Mouse (Mus musculus): ENCODE results near the gene Trim63. TPM values are rescaled to one million over a fixed set of nuclear protein-coding genes. Genes with fewer than 3 reads are reported as not detected.

Gene Trim63
- polyA plus RNA-seq, 2 experiments from 2014 or later: not detected

GRCm38 (mm10) chr4:134343071-134344031 is 28.4 kb downstream of the Trim63 start, which contains the start of gene Slc30a2:
Gene Slc30a2 (plus strand): TSS chr4:134343181.
- no peak for ATAC-seq

GRCm38 (mm10) chr4:134344620-134345019 is 29.7 kb downstream of the Trim63 start:
- no peak for ATAC-seq

GRCm38 (mm10) chr4:134345802-134346201 is 30.9 kb downstream of the Trim63 start:
- ATAC-seq: no peak

- no peak for ATAC-seq
Observed at GRCm38 (mm10) chr4:134348078-134348477, 33.2 kb downstream of the Trim63 start.

GRCm38 (mm10) chr4:134348545-134348944 is 33.6 kb downstream of the Trim63 start:
- no peak for ATAC-seq

GRCm38 (mm10) chr4:134349829-134350228 is 34.9 kb downstream of the Trim63 start:
- ATAC-seq: no peak

GRCm38 (mm10) chr4:134350641-134351040 is 35.7 kb downstream of the Trim63 start:
- no peak for ATAC-seq

GRCm38 (mm10) chr4:134351329-134352260 is 36.7 kb downstream of the Trim63 start:
- ATAC-seq: peak; percentile 29

- ATAC-seq: no peak
Observed at GRCm38 (mm10) chr4:134352261-134352707, 37.4 kb downstream of the Trim63 start.

- ATAC-seq: no peak
Observed at GRCm38 (mm10) chr4:134352929-134353328, 38.0 kb downstream of the Trim63 start.

- peak; percentile 28 for ATAC-seq
Observed at GRCm38 (mm10) chr4:134353527-134354409, 38.8 kb downstream of the Trim63 start.

- no peak for ATAC-seq
Observed at GRCm38 (mm10) chr4:134355841-134356452, 41.0 kb downstream of the Trim63 start.

- ATAC-seq: peak; percentile 38
Observed at GRCm38 (mm10) chr4:134356591-134357460, 41.9 kb downstream of the Trim63 start.

- ATAC-seq: no peak
Observed at GRCm38 (mm10) chr4:134357461-134357771, 42.5 kb downstream of the Trim63 start.

- no peak for ATAC-seq
Observed at GRCm38 (mm10) chr4:134359649-134360048, 44.7 kb downstream of the Trim63 start.

GRCm38 (mm10) chr4:134361215-134361614 is 46.3 kb downstream of the Trim63 start:
- ATAC-seq: peak; percentile 66

- no peak for ATAC-seq
Observed at GRCm38 (mm10) chr4:134362124-134362523, 47.2 kb downstream of the Trim63 start.

- peak; percentile 82 for ATAC-seq
Observed at GRCm38 (mm10) chr4:134362586-134362985, 47.7 kb downstream of the Trim63 start.

- no peak for ATAC-seq
Observed at GRCm38 (mm10) chr4:134365280-134365679, 50.4 kb downstream of the Trim63 start.

GRCm38 (mm10) chr4:134370649-134371221 is 55.8 kb downstream of the Trim63 start:
- no peak for ATAC-seq

Data from activated CD4-positive, CD25-positive, alpha-beta regulatory T cell, adult 4 months (primary cell).